Mouse (Mus musculus): ENCODE measurements around the gene Mcf2l.

DNA sequence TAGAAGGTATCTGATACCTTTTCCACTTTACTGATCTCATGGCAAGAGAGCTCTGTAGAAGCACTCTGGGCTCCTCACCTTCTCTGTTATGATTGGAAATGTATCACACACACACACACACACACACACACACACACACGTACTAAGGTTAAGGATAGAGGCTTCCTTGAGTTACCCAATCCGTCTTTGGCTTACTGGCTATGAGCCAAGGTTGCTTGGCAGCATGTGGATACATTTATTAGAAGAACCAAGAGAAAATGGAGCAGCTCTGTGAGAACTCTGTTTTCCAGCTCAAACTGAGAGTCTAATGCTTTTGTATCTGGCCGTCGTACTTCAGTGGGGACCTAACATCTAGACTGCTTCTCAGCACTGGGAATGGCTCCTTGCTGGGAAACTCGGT is 121.9 kb downstream of the Mcf2l start:
- TF ChIP-seq POLR2A (IDR thresholded peaks at IDR 0.05; ENCODE audit: extremely low read depth, insufficient read depth, low read length) (no peak), CTCF (IDR thresholded peaks at IDR 0.05; ENCODE audit: extremely low read depth, insufficient read depth, low read length) (no peak)

All from cortical plate, adult 2 months (tissue).